Mouse (Mus musculus): Measurements from ENCODE around the gene Clasrp. TPM values are rescaled to one million over a fixed set of nuclear protein-coding genes. Genes with fewer than 3 reads are reported as not detected.

Clasrp gene
- polyA plus RNA-seq, 1 experiment = 184 TPM

- H3K27ac ChIP-seq (ENCODE audit: insufficient read depth, low read depth, low read length) = 0 out of 2 replicates have a peak overlapping the region, but pooled peaks have one; percentile 71
- 64% methylated on average over 6 of the region's 6 CpGs for WGBS
- no peak overlapping the region for H3K4me3 ChIP-seq (ENCODE audit: low read depth, low read length)
Observed at GRCm38 (mm10) chr7:19557982-19558900, 46.0 kb downstream of the Clasrp start.

DNA sequence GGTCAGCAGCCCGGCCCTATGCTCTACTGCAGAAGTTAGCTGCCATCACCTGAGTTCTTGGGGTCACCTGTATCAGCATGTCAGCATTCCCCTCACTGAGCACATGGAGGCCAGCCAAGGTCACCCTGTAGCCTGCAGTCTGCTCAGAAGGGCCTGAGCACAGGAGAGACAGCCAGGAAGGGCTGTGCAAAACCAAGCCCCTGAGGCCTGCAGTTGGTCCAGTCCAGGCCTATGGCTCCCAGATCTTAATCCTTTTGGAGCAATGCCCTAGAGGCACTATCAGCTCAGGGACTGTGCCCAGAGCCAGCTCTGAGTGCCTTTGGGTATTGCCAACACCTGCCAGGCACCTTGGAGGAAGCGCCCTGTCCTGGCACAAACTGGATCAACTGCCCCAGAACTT, 47.2 kb downstream of the Clasrp start:
- Histone ChIP-seq H3K4me3 (ENCODE audit: low read depth, low read length) (no peak overlapping the region), H3K27me3 (ENCODE audit: control insufficient read depth, insufficient read depth, low read length) (no peaks in the 10 kb centered on the region), H3K4me1 (ENCODE audit: control insufficient read depth, insufficient read depth, insufficient read length, low read length) (peaks cover 46% of the 10 kb centered on the region), H3K27ac (ENCODE audit: insufficient read depth, low read depth, low read length) (peak overlapping the region; percentile 71), H3K36me3 (ENCODE audit: control insufficient read depth, insufficient read depth, low read length) (peaks cover 2% of the 10 kb centered on the region; the same call in 1 of the 2 replicates)
- WGBS = 45% methylated on average over 2 of the region's 2 CpGs
- TF ChIP-seq CTCF (IDR thresholded peaks at IDR 0.05; ENCODE audit: extremely low read depth, insufficient read length, insufficient replicate concordance, low read depth, low read length) = no peak
- no peak for TF ChIP-seq POLR2A (IDR thresholded peaks at IDR 0.05; ENCODE audit: low read depth, low read length)

More at GRCm38 (mm10) chr7:19557982-19558900, 46.0 kb downstream of the Clasrp start:
- TF ChIP-seq CTCF (IDR thresholded peaks at IDR 0.05; ENCODE audit: extremely low read depth, insufficient read length, insufficient replicate concordance, low read depth, low read length) = no peak
- TF ChIP-seq POLR2A (IDR thresholded peaks at IDR 0.05; ENCODE audit: low read depth, low read length) = no peak
- no peaks in the 10 kb centered on the region for H3K27me3 ChIP-seq (ENCODE audit: control insufficient read depth, insufficient read depth, low read length)
- H3K4me1 ChIP-seq (ENCODE audit: control insufficient read depth, insufficient read depth, insufficient read length, low read length) = peaks cover 44% of the 10 kb centered on the region
- peaks cover 2% of the 10 kb centered on the region; the same call in 1 of the 2 replicates for H3K36me3 ChIP-seq (ENCODE audit: control insufficient read depth, insufficient read depth, low read length)

DNA sequence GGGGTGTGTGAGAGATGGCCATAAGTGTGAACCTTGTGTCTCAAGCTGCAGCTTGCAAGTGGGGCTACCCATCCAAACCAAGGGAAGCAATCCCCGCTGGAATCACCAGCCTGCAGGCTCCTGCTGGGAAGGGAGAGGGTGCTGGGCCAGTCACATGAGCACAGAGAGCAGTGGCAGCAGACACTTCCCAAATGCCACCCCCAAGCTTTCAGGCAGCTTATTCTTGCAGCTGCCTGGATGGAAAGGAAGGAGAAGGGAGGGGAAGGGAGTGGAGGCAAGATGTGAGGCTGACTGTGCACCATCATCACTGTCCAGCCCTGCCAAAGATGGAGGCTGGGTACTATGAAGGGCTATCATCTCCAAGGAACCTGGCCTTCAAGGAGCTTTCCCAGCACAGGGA, 50.1 kb downstream of the Clasrp start:
- H3K27me3 ChIP-seq (ENCODE audit: control insufficient read depth, insufficient read depth, low read length) = no peaks in the 10 kb centered on the region
- peaks cover 38% of the 10 kb centered on the region for H3K4me1 ChIP-seq (ENCODE audit: control insufficient read depth, insufficient read depth, insufficient read length, low read length)
- WGBS = 89% methylated on average over 1 of the region's 1 CpGs
- no peak overlapping the region for H3K27ac ChIP-seq (ENCODE audit: insufficient read depth, low read depth, low read length)
- peaks cover 2% of the 10 kb centered on the region; the same call in 1 of the 2 replicates for H3K36me3 ChIP-seq (ENCODE audit: control insufficient read depth, insufficient read depth, low read length)
- TF ChIP-seq CTCF (IDR thresholded peaks at IDR 0.05; ENCODE audit: extremely low read depth, insufficient read length, insufficient replicate concordance, low read depth, low read length) = no peak
- no peak for TF ChIP-seq POLR2A (IDR thresholded peaks at IDR 0.05; ENCODE audit: low read depth, low read length)
- no peak overlapping the region for H3K4me3 ChIP-seq (ENCODE audit: low read depth, low read length)

DNA sequence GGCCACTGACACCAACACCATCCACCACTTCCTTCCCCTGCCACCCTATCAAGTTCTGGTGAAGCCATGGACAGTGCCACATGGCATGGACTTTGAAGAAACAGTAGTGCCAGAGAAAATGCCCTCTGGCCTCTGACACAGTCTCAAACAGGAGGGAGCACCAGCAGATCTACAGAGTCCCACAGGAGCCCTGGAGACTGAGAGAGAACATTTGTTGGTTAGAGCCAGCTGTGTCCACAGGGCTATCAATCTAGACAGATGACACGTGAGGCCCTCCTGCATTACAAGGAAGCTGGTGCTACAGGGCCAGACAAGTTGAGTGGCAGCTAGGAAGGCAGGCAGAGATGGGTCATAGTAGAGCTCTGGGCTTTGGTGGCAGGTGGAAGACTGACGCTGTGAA, 51.8 kb downstream of the Clasrp start:
- Histone ChIP-seq H3K27ac (ENCODE audit: insufficient read depth, low read depth, low read length) (peak overlapping the region; percentile 5; the same call in 1 of the 2 replicates), H3K36me3 (ENCODE audit: control insufficient read depth, insufficient read depth, low read length) (peaks cover 2% of the 10 kb centered on the region; the same call in 1 of the 2 replicates), H3K27me3 (ENCODE audit: control insufficient read depth, insufficient read depth, low read length) (no peaks in the 10 kb centered on the region), H3K4me3 (ENCODE audit: low read depth, low read length) (no peak overlapping the region), H3K4me1 (ENCODE audit: control insufficient read depth, insufficient read depth, insufficient read length, low read length) (peaks cover 27% of the 10 kb centered on the region)
- TF ChIP-seq POLR2A (IDR thresholded peaks at IDR 0.05; ENCODE audit: low read depth, low read length) (no peak), CTCF (IDR thresholded peaks at IDR 0.05; ENCODE audit: extremely low read depth, insufficient read length, insufficient replicate concordance, low read depth, low read length) (no peak)
- WGBS = 28% methylated on average over 2 of the region's 2 CpGs

DNA sequence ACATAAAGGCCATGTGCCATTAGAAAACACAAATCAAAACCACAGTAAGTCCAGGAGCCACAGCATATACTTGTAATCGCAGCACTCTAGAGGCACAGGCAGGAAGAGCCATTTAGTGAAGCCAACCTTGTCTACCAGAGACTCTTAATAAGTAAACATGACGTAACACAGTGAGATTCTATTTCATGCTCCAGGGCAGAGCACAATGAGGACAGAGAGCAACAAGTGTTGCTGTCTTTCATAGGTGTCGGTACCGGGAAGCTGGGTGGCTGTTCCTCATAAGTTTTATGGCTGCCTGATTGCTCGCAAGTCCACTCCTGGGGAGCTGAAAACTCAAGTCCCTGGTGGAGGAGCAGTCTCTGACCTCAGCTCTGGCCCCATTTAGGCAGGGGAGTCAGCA, 52.7 kb downstream of the Clasrp start:
- Histone ChIP-seq H3K27ac (ENCODE audit: insufficient read depth, low read depth, low read length) (peak overlapping the region; percentile 5; the same call in 1 of the 2 replicates), H3K27me3 (ENCODE audit: control insufficient read depth, insufficient read depth, low read length) (no peaks in the 10 kb centered on the region), H3K36me3 (ENCODE audit: control insufficient read depth, insufficient read depth, low read length) (peaks cover 2% of the 10 kb centered on the region; the same call in 1 of the 2 replicates), H3K4me1 (ENCODE audit: control insufficient read depth, insufficient read depth, insufficient read length, low read length) (peaks cover 23% of the 10 kb centered on the region), H3K4me3 (ENCODE audit: low read depth, low read length) (no peak overlapping the region)
- 34% methylated on average over 5 of the region's 5 CpGs for WGBS
- TF ChIP-seq POLR2A (IDR thresholded peaks at IDR 0.05; ENCODE audit: low read depth, low read length) (no peak), CTCF (IDR thresholded peaks at IDR 0.05; ENCODE audit: extremely low read depth, insufficient read length, insufficient replicate concordance, low read depth, low read length) (no peak)

- WGBS = 61% methylated on average over 10 of the region's 10 CpGs
- TF ChIP-seq CTCF (IDR thresholded peaks at IDR 0.05; ENCODE audit: extremely low read depth, insufficient read length, insufficient replicate concordance, low read depth, low read length) (no peak), POLR2A (IDR thresholded peaks at IDR 0.05; ENCODE audit: low read depth, low read length) (no peak)
- H3K27ac ChIP-seq (ENCODE audit: insufficient read depth, low read depth, low read length) = no peak overlapping the region
Observed at GRCm38 (mm10) chr7:19549394-19549793, 54.9 kb downstream of the Clasrp start.

GRCm38 (mm10) chr7:19547344-19547969, 56.8 kb downstream of the Clasrp start:
- Histone ChIP-seq H3K27ac (ENCODE audit: insufficient read depth, low read depth, low read length) (no peak overlapping the region), H3K4me1 (ENCODE audit: control insufficient read depth, insufficient read depth, insufficient read length, low read length) (peaks cover 19% of the 10 kb centered on the region; the same call in 1 of the 2 replicates)
- WGBS = 42% methylated on average over 2 of the region's 2 CpGs

More at GRCm38 (mm10) chr7:19549394-19549793, 54.9 kb downstream of the Clasrp start:
- H3K36me3 ChIP-seq (ENCODE audit: control insufficient read depth, insufficient read depth, low read length) = no peaks in the 10 kb centered on the region
- peaks cover 22% of the 10 kb centered on the region; the same call in 1 of the 2 replicates for H3K4me1 ChIP-seq (ENCODE audit: control insufficient read depth, insufficient read depth, insufficient read length, low read length)
- H3K4me3 ChIP-seq (ENCODE audit: low read depth, low read length) = no peak overlapping the region
- no peaks in the 10 kb centered on the region for H3K27me3 ChIP-seq (ENCODE audit: control insufficient read depth, insufficient read depth, low read length)

More at GRCm38 (mm10) chr7:19547344-19547969, 56.8 kb downstream of the Clasrp start:
- H3K36me3 ChIP-seq (ENCODE audit: control insufficient read depth, insufficient read depth, low read length) = no peaks in the 10 kb centered on the region
- H3K4me3 ChIP-seq (ENCODE audit: low read depth, low read length) = no peak overlapping the region
- no peaks in the 10 kb centered on the region for H3K27me3 ChIP-seq (ENCODE audit: control insufficient read depth, insufficient read depth, low read length)
- TF ChIP-seq POLR2A (IDR thresholded peaks at IDR 0.05; ENCODE audit: low read depth, low read length) (no peak), CTCF (IDR thresholded peaks at IDR 0.05; ENCODE audit: extremely low read depth, insufficient read length, insufficient replicate concordance, low read depth, low read length) (no peak)

Data from small intestine, adult 2 months (tissue).